Mouse (Mus musculus) spleen, adult 2 months (tissue): ENCODE results near the gene Trp73.

Source experiments
- CTCF ChIP-seq: fragments of 200-500 bp; IDR thresholded peaks from 2 replicates; pipeline ENCODE4 v1.5.1; 2011; ENCODE audit warnings: mild to moderate bottlenecking, inconsistent platforms; ENCODE audit not compliant: insufficient read depth, insufficient read length, insufficient replicate concordance; ENCODE audit errors: extremely low read depth
- POLR2A ChIP-seq: fragments of 200-500 bp; IDR thresholded peaks from 2 replicates; pipeline ENCODE4 v1.6.1; 2011; ENCODE audit warnings: low read depth, low read length, inconsistent platforms

DNA sequence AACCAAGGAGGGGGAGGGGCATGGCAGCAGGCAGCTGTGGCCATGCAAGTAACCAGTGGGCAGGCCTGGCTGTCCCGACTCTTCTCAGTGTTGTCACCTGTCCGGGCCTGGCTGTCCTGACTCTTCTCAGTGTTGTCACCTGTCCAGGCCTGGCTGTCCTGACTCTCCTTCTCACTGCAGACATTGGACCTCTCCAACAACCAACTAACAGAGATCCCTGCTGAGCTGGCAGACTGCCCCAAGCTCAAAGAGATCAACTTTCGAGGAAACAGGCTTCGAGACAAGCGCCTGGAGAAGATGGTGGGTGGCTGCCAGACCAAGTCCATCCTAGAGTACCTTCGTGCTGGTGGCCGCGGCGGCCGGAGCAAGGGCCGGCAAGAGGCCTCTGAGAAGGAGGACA is 124.5 kb downstream of the Trp73 start:
- TF ChIP-seq POLR2A (no peak), CTCF (no peak)
